Mouse (Mus musculus): ENCODE results near the gene Lemd1.
A peak's percentile ranks its signal among the peaks of the same experiment; 100 is the strongest.

Lemd1 gene

DNA sequence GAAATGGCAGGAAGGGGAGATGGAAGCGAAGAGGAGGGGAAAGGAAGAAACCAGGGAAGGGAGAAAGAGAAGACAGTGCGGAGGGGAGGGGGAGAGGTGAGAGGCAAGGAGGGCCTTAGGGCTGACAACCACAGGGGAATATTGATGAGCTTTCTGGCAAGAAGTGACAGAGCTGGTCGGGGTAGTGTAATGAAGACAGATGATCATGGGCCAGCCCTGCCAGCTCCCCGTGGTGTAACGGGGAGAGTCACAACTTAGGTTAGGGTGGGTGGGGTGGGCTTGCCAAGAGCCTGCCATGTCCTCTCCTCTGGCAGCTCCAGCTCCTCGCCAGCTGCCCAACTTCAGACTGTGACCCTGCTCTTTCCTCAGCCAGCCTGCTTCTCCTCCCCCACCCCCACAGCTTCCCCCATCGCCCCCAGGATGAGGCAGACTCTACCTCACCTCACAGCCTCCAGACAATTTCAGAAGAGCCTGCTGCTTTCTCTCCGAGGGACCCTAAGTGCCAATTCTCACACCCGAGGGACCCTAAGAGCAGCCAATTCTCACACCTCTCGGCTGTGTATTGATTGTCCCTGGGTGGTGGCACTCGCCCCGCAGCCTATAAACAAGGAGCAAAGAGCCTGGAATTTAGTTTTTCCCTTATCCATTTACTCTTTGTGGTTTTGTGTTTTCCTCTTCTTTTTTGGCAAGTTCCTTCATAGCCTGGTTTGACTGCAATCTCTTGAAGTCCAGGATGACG, 26.3 kb upstream of the Lemd1 start:
- no peak for DNase-seq (ENCODE audit: low spot score in 2 of 2)

DNA sequence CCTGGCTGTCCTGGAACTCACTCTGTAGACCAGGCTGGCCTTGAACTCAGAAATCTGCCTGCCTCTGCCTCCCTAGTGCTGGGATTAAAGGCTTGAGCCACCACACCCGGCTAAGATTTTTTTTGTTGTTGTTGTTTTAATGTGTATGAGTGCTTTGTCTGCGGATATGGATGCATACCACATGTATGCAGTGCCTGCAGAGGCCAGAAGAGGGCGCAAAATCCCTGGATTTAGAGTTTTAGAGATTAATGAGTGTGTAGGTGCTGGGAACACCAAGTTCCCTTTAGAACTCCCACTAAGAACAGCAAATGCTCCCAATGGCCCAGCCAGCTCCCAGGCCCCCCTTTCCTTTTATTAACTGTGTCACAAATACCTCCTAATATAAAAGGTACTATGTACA, 25.4 kb upstream of the Lemd1 start:
- DNase-seq (ENCODE audit: low spot score in 2 of 2) = no peak

GRCm38 (mm10) chr1:132168115-132168767, 23.0 kb upstream of the Lemd1 start:
- no peak for DNase-seq (ENCODE audit: low spot score in 2 of 2)

- no peak for DNase-seq (ENCODE audit: low spot score in 2 of 2)
These were observed 20.5 kb upstream of the Lemd1 start for GRCm38 (mm10) chr1:132170698-132171097.

GRCm38 (mm10) chr1:132171619-132172018, 19.6 kb upstream of the Lemd1 start:
- no peak for DNase-seq (ENCODE audit: low spot score in 2 of 2)

GRCm38 (mm10) chr1:132186303-132186702, 4.9 kb upstream of the Lemd1 start:
- no peak for DNase-seq (ENCODE audit: low spot score in 2 of 2)

GRCm38 (mm10) chr1:132188442-132189066, 2.7 kb upstream of the Lemd1 start:
- no peak for DNase-seq (ENCODE audit: low spot score in 2 of 2)

DNA sequence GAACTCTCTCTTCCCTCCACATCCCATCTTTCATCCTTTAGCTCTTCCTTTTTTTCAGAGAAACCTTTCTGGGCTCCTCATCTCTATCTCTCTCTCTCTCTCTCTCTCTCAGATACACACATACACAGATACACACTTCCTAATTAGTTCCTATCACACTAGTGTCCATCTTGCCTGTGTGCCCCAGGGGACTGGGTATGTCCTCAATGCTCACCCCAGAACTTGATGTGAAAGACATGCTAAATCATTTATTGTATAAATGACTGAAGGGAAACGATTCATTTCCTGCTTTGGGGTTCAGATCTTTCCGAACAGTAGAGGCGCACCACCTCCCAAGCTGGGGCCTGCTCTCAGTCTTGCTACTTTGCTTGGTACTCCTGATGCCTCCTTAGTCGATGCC, 2.0 kb upstream of the Lemd1 start:
- DNase-seq (ENCODE audit: low spot score in 2 of 2) = no peak

GRCm38 (mm10) chr1:132190040-132190513, 1.2 kb upstream of the Lemd1 start:
- no peak for DNase-seq (ENCODE audit: low spot score in 2 of 2)

DNA sequence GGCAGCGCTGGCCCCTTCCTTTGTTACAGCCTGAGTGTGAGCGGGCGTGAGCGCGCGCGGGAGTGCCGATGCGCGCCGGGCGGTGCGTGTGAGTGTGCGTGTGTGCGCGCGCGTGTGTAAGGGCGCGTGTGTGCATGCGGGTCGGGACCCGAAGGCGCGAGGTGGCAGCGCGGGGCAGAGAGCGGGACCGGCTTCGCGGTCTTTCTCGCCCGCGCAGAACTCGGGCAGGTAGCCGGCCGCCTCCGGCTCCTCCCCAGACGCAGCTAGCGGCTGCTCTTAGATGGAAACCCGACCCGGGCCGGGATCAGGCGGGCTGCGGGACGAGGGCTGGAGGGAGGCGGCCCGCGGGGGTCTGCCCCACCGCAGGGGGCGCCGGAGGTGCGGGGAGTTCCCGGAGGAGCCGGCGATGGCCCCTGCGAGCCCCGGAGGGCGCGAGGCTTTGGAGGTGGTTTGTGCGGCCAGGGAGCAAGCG, 574 bp upstream of the Lemd1 start:
- DNase-seq (ENCODE audit: low spot score in 2 of 2) = no peak

- no peak for DNase-seq (ENCODE audit: low spot score in 2 of 2)
These were observed 802 bp downstream of the Lemd1 start for GRCm38 (mm10) chr1:132191786-132192680.

GRCm38 (mm10) chr1:132193806-132194205, 2.6 kb downstream of the Lemd1 start:
- DNase-seq (ENCODE audit: low spot score in 2 of 2) = no peak

DNA sequence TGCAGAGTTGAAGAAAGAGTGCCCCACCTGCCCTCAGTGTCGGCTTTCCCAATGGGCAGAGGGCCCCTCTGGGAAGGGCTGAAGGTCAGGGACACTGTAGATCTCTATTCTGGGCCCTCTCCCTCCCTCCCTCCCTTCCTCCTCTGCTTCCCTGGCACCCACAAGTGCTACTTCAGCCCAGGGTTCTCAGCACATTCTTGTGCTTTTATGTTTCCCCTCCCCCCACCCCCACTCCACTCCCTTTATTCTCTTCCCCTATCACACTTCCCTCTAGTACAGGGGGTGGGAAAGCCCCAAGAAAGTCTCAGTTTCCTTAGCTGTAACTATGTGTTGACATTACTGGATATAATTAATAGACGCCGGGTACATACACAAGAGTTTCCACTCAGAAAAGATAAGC, 3.4 kb downstream of the Lemd1 start:
- DNase-seq (ENCODE audit: low spot score in 2 of 2) = no peak

DNA sequence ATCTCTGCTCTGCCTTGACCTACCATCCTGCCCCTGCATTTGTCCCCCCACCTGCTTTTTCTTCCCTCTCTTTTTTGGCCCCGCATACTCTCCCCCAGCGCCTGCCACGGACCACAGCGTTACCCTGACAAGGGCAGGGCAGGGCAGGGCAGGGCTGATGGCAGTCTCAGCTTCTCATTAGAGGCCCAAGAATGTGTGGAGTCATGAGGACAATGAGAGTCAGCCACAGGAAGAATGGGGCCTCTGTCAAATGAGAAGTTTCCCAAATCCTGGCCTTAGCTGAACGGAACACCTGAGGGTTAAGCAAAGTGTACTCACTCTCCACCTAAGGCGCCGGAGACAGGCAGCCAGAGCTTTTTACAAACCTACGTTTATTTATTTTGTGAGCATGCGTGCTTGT, 3.9 kb downstream of the Lemd1 start:
- DNase-seq (ENCODE audit: low spot score in 2 of 2) = peak in 1 of 2 experiments; percentile 50

GRCm38 (mm10) chr1:132195681-132196080, 4.5 kb downstream of the Lemd1 start:
- DNase-seq (ENCODE audit: low spot score in 2 of 2) = no peak

DNA sequence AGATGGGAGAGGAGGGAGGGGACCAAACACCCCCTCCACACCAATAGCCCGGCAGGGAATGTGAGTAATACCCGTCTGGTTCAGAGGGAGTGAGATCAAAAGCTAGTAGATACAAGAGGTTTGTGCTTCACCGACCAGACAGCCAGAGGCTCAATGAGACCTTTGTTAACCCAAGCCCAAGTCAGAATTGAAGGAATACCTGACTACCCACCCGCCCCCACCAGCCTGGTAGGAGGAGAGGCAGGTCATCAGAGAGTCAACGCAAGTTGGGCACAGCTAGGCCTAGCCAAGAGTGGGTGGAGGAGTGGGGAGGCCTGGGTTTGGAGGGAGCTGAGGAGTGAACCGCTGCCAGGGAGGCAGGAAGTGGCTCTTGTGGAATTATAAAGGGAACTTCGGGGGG, 5.1 kb downstream of the Lemd1 start:
- DNase-seq (ENCODE audit: low spot score in 2 of 2) = no peak

DNA sequence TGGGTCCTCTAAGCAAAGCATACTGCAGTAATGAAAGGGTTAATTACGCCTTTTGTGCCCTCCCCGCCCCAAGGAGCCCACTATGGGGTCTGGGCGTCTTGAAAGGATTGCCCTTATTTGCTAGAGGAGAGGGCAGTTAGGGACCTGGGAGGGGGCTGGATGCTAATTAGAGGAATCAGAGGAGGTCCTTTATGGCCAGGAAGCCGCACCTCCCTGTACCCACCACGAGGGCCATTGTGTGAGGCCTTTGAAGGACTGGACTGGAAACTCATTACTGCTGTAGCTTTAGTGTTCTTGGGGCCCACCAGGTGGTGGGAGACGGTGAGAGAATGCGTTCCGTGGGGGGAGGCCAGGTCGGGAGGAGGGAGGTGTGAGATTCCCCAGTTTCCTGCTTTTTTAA, 6.4 kb downstream of the Lemd1 start:
- peak in 1 of 2 experiments; percentile 51 for DNase-seq (ENCODE audit: low spot score in 2 of 2)

- DNase-seq (ENCODE audit: low spot score in 2 of 2) = peak in 1 of 2 experiments; percentile 54
These were observed 7.3 kb downstream of the Lemd1 start for GRCm38 (mm10) chr1:132198401-132199071.

DNA sequence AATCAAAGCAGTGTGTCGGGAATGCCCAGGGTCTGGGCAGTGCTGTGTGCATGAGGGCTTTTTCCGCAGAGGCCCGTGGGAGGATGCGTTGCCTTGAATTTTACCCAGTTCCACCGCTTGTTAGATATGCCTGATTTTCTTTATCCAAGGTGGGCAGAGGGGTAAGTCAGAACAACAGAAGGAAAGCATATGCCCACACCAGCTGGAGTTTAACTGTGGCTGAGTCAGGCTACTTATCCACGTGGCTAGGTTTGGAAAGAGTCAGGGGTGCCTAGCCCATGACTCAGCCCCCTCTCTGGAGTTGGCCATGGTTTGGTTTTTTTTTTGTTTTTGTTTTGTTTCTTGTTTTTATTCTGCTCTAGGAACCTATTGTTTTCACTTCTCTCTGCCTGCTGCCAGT, 8.0 kb downstream of the Lemd1 start:
- DNase-seq (ENCODE audit: low spot score in 2 of 2) = peak in 1 of 2 experiments; percentile 52

DNA sequence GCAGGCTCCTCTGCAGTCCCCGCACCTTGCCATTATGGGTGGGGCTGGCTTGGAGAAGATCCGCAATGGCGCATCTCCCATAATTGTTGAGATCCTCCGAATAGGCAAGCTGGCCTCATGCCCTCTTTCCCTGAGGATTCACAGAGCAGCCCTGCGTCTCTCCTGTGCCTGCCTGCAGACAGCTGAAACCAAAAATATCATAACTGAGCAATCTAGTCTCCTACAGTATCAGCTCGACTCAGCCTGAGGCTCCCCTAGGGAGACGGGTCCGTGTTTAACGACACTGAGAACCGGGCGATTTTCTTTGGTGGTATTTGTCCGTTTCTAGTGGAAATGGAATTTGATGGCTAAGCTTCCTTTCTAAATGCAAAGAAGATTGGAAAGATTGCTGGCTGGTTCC, 8.7 kb downstream of the Lemd1 start:
- peak in 1 of 2 experiments; percentile 48 for DNase-seq (ENCODE audit: low spot score in 2 of 2)

Measured in spleen, postnatal 4 days (tissue).